Mouse (Mus musculus): Measurements from ENCODE around the gene Pithd1. TPM values are rescaled to one million over a fixed set of nuclear protein-coding genes. Genes with fewer than 3 reads are reported as not detected.

Gene Pithd1
- polyA plus RNA-seq, 1 experiment from 2014 or later: 22.0 TPM

Other genes with a start within 250 kb of the Pithd1 start
- 0.09 TPM in 1 of 3 replicates, not detected in the others for gene Myom3, start 227.5 kb downstream of the Pithd1 start, polyA plus RNA-seq (2018)
- gene Srsf10, start 131.5 kb downstream of the Pithd1 start, polyA plus RNA-seq (2018): 50.4 to 69.4 TPM (median 56.2 TPM) in 3 replicates
- gene Pnrc2, start 113.4 kb downstream of the Pithd1 start, polyA plus RNA-seq (2018): 74.9 to 124 TPM (median 112 TPM) in 3 replicates
- gene Cnr2, start 91.9 kb downstream of the Pithd1 start, polyA plus RNA-seq (2018): 9.0 to 20.9 TPM (median 11.2 TPM) in 3 replicates
- 158 to 239 TPM (median 178 TPM) in 3 replicates for gene Fuca1, start 66.5 kb downstream of the Pithd1 start, polyA plus RNA-seq (2018)
- gene Hmgcl, start 40.8 kb downstream of the Pithd1 start, polyA plus RNA-seq (2018): 34.9 to 87.9 TPM (median 66.0 TPM) in 3 replicates
- gene Gale, start 23.5 kb downstream of the Pithd1 start, polyA plus RNA-seq (2018): 3.5 to 12.3 TPM (median 7.7 TPM) in 3 replicates
- 41.4 to 77.2 TPM (median 65.0 TPM) in 3 replicates for gene Lypla2, start 14.6 kb downstream of the Pithd1 start, polyA plus RNA-seq (2018)
- 60.5 to 79.3 TPM (median 67.6 TPM) in 3 replicates for gene Eloa, start 34.5 kb upstream of the Pithd1 start, polyA plus RNA-seq (2018)
- 697 to 1,008 TPM (median 879 TPM) in 3 replicates for gene Rpl11, start 66.2 kb upstream of the Pithd1 start, polyA plus RNA-seq (2018)
- 0.34 to 38.1 TPM (median 3.1 TPM) in 3 replicates for gene Id3, start 156.2 kb upstream of the Pithd1 start, polyA plus RNA-seq (2018)
- 1.5 to 5.0 TPM (median 2.6 TPM) in 3 replicates for gene E2f2, start 185.1 kb upstream of the Pithd1 start, polyA plus RNA-seq (2018)
- 0.04 to 0.09 TPM (median 0.07 TPM) in 3 replicates for gene Asap3, start 219.1 kb upstream of the Pithd1 start, polyA plus RNA-seq (2018)

Measured in macrophage (primary cell).